8 mouse cellular contexts compared by ENCODE assay signal in genomic region chr11:69547071-69547470, GRCm38 (mm10). TPM values are rescaled to one million over a fixed set of nuclear protein-coding genes. Genes with fewer than 3 reads are reported as not detected.
A peak's percentile ranks its signal among the peaks of the same experiment; 100 is the strongest.
DNase-seq lines count a peak whose midpoint lies in the region; ATAC-seq and TF ChIP-seq lines count a peak whose summit lies in the region.

No protein-coding gene starts in this region.

- intact Hi-C loops in left cerebral cortex, postnatal 25 days (cut with DNase I): no loop called here

- H3K9me3 ChIP-seq in forebrain, postnatal 0 days (ENCODE audit: low read length): no peaks in the 10 kb centered on the region
- H3K9me3 ChIP-seq in stomach, embryonic 14.5 days (ENCODE audit: control insufficient read depth, low read depth, low read length): no peaks in the 10 kb centered on the region

- peak; percentile 34; the same call in 1 of the 2 replicates for TF ChIP-seq CTCF in bone marrow, adult 2 months (IDR thresholded peaks at IDR 0.05; ENCODE audit: control insufficient read depth, insufficient read depth, low read length)
- TF ChIP-seq CTCF in forebrain, postnatal 0 days (IDR thresholded peaks at IDR 0.05; ENCODE audit: low read depth): peak; percentile 72
- TF ChIP-seq CTCF in lung, adult 2 months (IDR thresholded peaks at IDR 0.05; ENCODE audit: insufficient read depth, low read length): peak; percentile 34; the same call in 1 of the 2 replicates

- no peaks in the 10 kb centered on the region; the same call in 1 of the 2 replicates for H3K4me1 ChIP-seq in bone marrow, adult 2 months (ENCODE audit: control insufficient read depth, insufficient read depth, low read length)
- H3K4me1 ChIP-seq in forebrain, postnatal 0 days (ENCODE audit: insufficient read depth): peaks cover 57% of the 10 kb centered on the region
- H3K4me1 ChIP-seq in lung, adult 2 months (ENCODE audit: control insufficient read depth, insufficient read depth, low read length): peaks cover 4% of the 10 kb centered on the region; the same call in 1 of the 2 replicates
- H3K4me1 ChIP-seq in stomach, embryonic 14.5 days (ENCODE audit: control insufficient read depth, insufficient read depth, low read length): 0 out of 2 replicates have a peak, but pooled peaks cover 3% of the 10 kb centered on the region

- WGBS in bone marrow, adult 2 months: 6% methylated on average over 15 of the region's 15 CpGs
- 3% methylated on average over 15 of the region's 15 CpGs for WGBS in forebrain, postnatal 0 days
- WGBS in lung, adult 2 months: 3% methylated on average over 15 of the region's 15 CpGs
- 5% methylated on average over 15 of the region's 15 CpGs for WGBS in stomach, embryonic 14.5 days

- no peaks in the 10 kb centered on the region for H3K27me3 ChIP-seq in forebrain, postnatal 0 days (ENCODE audit: insufficient read depth, low read length)
- no peaks in the 10 kb centered on the region for H3K27me3 ChIP-seq in stomach, embryonic 14.5 days (ENCODE audit: control insufficient read depth, insufficient read depth, low read length)

- peak overlapping the region; percentile 81 for H3K4me2 ChIP-seq in forebrain, postnatal 0 days (ENCODE audit: low read depth)
- H3K4me2 ChIP-seq in stomach, embryonic 14.5 days (replicated peaks; ENCODE audit: low read depth, low read length): peak overlapping the region; percentile 94

- H3K4me3 ChIP-seq in bone marrow, adult 2 months (replicated peaks; ENCODE audit: control insufficient read depth, low read depth, low read length): no peak overlapping the region
- H3K4me3 ChIP-seq in forebrain, postnatal 0 days (ENCODE audit: low read depth, low read length): peak overlapping the region; percentile 47
- no peak overlapping the region for H3K4me3 ChIP-seq in lung, adult 2 months (replicated peaks; ENCODE audit: extremely low read depth, low read depth, low read length)
- H3K4me3 ChIP-seq in stomach, embryonic 14.5 days (ENCODE audit: low read depth, low read length): peak overlapping the region; percentile 51

- H3K36me3 ChIP-seq in forebrain, postnatal 0 days (ENCODE audit: insufficient read depth): no peaks in the 10 kb centered on the region
- H3K36me3 ChIP-seq in stomach, embryonic 14.5 days (ENCODE audit: control insufficient read depth, insufficient read depth, low read length): no peaks in the 10 kb centered on the region

- TF ChIP-seq POLR2A in bone marrow, adult 2 months (IDR thresholded peaks at IDR 0.05; ENCODE audit: borderline replicate concordance, control insufficient read depth, low read depth, low read length): no peak
- no peak for TF ChIP-seq POLR2A in lung, adult 2 months (IDR thresholded peaks at IDR 0.05; ENCODE audit: borderline replicate concordance, extremely low read depth, low read depth, low read length)

- no peak overlapping the region for H3K27ac ChIP-seq in bone marrow, adult 2 months (ENCODE audit: control insufficient read depth, insufficient read depth, low read depth, low read length, poor library complexity)
- peak overlapping the region; percentile 98 for H3K27ac ChIP-seq in forebrain, postnatal 0 days (ENCODE audit: low read depth, low read length)
- peak overlapping the region; percentile 93 for H3K27ac ChIP-seq in stomach, embryonic 14.5 days (ENCODE audit: low read length)

- peak; percentile 36 for ATAC-seq in forebrain, postnatal 0 days
- ATAC-seq in stomach, embryonic 14.5 days (ENCODE audit: insufficient number of reproducible peaks, insufficient read depth, low FRiP score, low read depth): no peak

- peak overlapping the region; percentile 75 for H3K9ac ChIP-seq in forebrain, postnatal 0 days
- H3K9ac ChIP-seq in stomach, embryonic 14.5 days (replicated peaks; ENCODE audit: low read depth, low read length): peak overlapping the region; percentile 50; the same call in 1 of the 2 replicates

- DNase-seq in right cerebral cortex, postnatal 14 days: peak; percentile 62
- no peak for DNase-seq in right cerebral cortex, postnatal 25 days
- peak; percentile 76 for DNase-seq in forebrain, postnatal 0 days
- peak; percentile 62 for DNase-seq in kidney, adult 18-20 months
- peak; percentile 51 for DNase-seq in lung, adult 2 months
- no peak for DNase-seq in left cerebral cortex, postnatal 25 days (ENCODE audit: low spot score in 2 of 2)

RNA-seq across cellular contexts. Expression of gene Dnah2, which starts 1.8 kb away (rescaled TPM):
- polyA plus RNA-seq in bone marrow, adult 2 months (2011; ENCODE audit: insufficient read depth, insufficient read length, low replicate concordance, missing spikeins): 0.90 and 1.4 TPM in 2 replicates
- total RNA-seq in forebrain, postnatal 0 days (2014; rRNA removed): 9.5 and 12.3 TPM in 2 replicates
- 1.8 and 3.0 TPM in 2 replicates for polyA plus RNA-seq in forebrain, postnatal 0 days (2015; fragmentation: Nextera tagmentation; extraction: Ambion mirVana)
- 3.1 TPM in 2 replicates for polyA plus RNA-seq in lung, adult 2 months (2012; rRNA removed)
- polyA plus RNA-seq in stomach, embryonic 14.5 days (2014; fragmentation: Nextera tagmentation; extraction: Ambion mirVana): 1.4 and 2.3 TPM in 2 replicates
- 1 to 10 TPM; 3.0 to 3.6 TPM for total RNA-seq in left cerebral cortex, postnatal 25 days (2021)

RNA-seq across cellular contexts. Expression of gene Efnb3, which starts 12.9 kb away (rescaled TPM):
- polyA plus RNA-seq in bone marrow, adult 2 months (2011; ENCODE audit: insufficient read depth, insufficient read length, low replicate concordance, missing spikeins): 1.9 and 2.2 TPM in 2 replicates
- 137 and 184 TPM in 2 replicates for total RNA-seq in forebrain, postnatal 0 days (2014; rRNA removed)
- 149 and 171 TPM in 2 replicates for polyA plus RNA-seq in forebrain, postnatal 0 days (2015; fragmentation: Nextera tagmentation; extraction: Ambion mirVana)
- polyA plus RNA-seq in lung, adult 2 months (2012; rRNA removed): 0.88 and 1.0 TPM in 2 replicates
- 5.5 and 5.7 TPM in 2 replicates for polyA plus RNA-seq in stomach, embryonic 14.5 days (2014; fragmentation: Nextera tagmentation; extraction: Ambion mirVana)
- 10 to 100 TPM; 57.5 to 60.4 TPM for total RNA-seq in left cerebral cortex, postnatal 25 days (2021)

RNA-seq across cellular contexts. Expression of gene Wrap53, which starts 33.0 kb away (rescaled TPM):
- 28.1 and 36.2 TPM in 2 replicates for polyA plus RNA-seq in bone marrow, adult 2 months (2011; ENCODE audit: insufficient read depth, insufficient read length, low replicate concordance, missing spikeins)
- 10.5 and 13.1 TPM in 2 replicates for total RNA-seq in forebrain, postnatal 0 days (2014; rRNA removed)
- polyA plus RNA-seq in forebrain, postnatal 0 days (2015; fragmentation: Nextera tagmentation; extraction: Ambion mirVana): 14.6 and 17.3 TPM in 2 replicates
- polyA plus RNA-seq in lung, adult 2 months (2012; rRNA removed): 11.9 and 15.0 TPM in 2 replicates
- polyA plus RNA-seq in stomach, embryonic 14.5 days (2014; fragmentation: Nextera tagmentation; extraction: Ambion mirVana): 22.1 and 23.1 TPM in 2 replicates
- total RNA-seq in left cerebral cortex, postnatal 25 days (2021): 10 to 100 TPM; 10.1 to 10.4 TPM

RNA-seq across cellular contexts. Expression of gene Trp53, which starts 33.1 kb away (rescaled TPM):
- polyA plus RNA-seq in bone marrow, adult 2 months (2011; ENCODE audit: insufficient read depth, insufficient read length, low replicate concordance, missing spikeins): 34.5 and 71.7 TPM in 2 replicates
- 40.1 and 43.1 TPM in 2 replicates for total RNA-seq in forebrain, postnatal 0 days (2014; rRNA removed)
- 52.4 and 59.8 TPM in 2 replicates for polyA plus RNA-seq in forebrain, postnatal 0 days (2015; fragmentation: Nextera tagmentation; extraction: Ambion mirVana)
- 66.8 and 75.0 TPM in 2 replicates for polyA plus RNA-seq in lung, adult 2 months (2012; rRNA removed)
- 155 and 163 TPM in 2 replicates for polyA plus RNA-seq in stomach, embryonic 14.5 days (2014; fragmentation: Nextera tagmentation; extraction: Ambion mirVana)
- 10 to 100 TPM; 18.7 to 21.1 TPM for total RNA-seq in left cerebral cortex, postnatal 25 days (2021)

RNA-seq across cellular contexts. Expression of gene Atp1b2, which starts 58.7 kb away (rescaled TPM):
- polyA plus RNA-seq in bone marrow, adult 2 months (2011; ENCODE audit: insufficient read depth, insufficient read length, low replicate concordance, missing spikeins): 12.1 and 16.9 TPM in 2 replicates
- total RNA-seq in forebrain, postnatal 0 days (2014; rRNA removed): 38.9 and 74.0 TPM in 2 replicates
- 83.2 and 106 TPM in 2 replicates for polyA plus RNA-seq in forebrain, postnatal 0 days (2015; fragmentation: Nextera tagmentation; extraction: Ambion mirVana)
- 8.4 and 15.9 TPM in 2 replicates for polyA plus RNA-seq in lung, adult 2 months (2012; rRNA removed)
- 8.8 and 10.0 TPM in 2 replicates for polyA plus RNA-seq in stomach, embryonic 14.5 days (2014; fragmentation: Nextera tagmentation; extraction: Ambion mirVana)
- 100 to 1,000 TPM; 403 to 438 TPM for total RNA-seq in left cerebral cortex, postnatal 25 days (2021)

Comparison
In these comparisons a context has a peak if more than half of its experiments do, and no peak if none do; other contexts are left out.
1. DNase-seq: peak in right cerebral cortex, postnatal 14 days (single experiment), forebrain, postnatal 0 days (single experiment), kidney, adult 18-20 months (single experiment) and lung, adult 2 months (single experiment); none in right cerebral cortex, postnatal 25 days (single experiment) and left cerebral cortex, postnatal 25 days (0 of 2).
2. H3K4me3 ChIP-seq: peak in forebrain, postnatal 0 days (single experiment) and stomach, embryonic 14.5 days (single experiment); none in bone marrow, adult 2 months (single experiment) and lung, adult 2 months (single experiment).
3. RNA of gene Efnb3, which starts 12.9 kb away (polyA plus RNA-seq): 149 to 171 TPM in forebrain, postnatal 0 days; 5.5 to 5.7 TPM in stomach, embryonic 14.5 days, 1.9 to 2.2 TPM in bone marrow, adult 2 months and 0.88 to 1.0 TPM in lung, adult 2 months; every median in the first group is over 10 times any median in the second.
4. Peak in every context shown above with its lines, with median percentiles within 50 percentile points of each other: CTCF ChIP-seq.